Mouse (Mus musculus) midbrain, postnatal 0 days (tissue): ENCODE data around the gene Uhrf2. TPM values are rescaled to one million over a fixed set of nuclear protein-coding genes. Genes with fewer than 3 reads are reported as not detected.

Source experiments
- ATAC-seq: fragments of 200-750 bp; cut with Nextera tagmentation; 2 replicates; pipeline ENCODE4 v1.8.0; 2017; ENCODE audit warnings: moderate number of reproducible peaks, mild to moderate bottlenecking, moderate TSS enrichment, moderate library complexity; ENCODE audit not compliant: low FRiP score
- DNase-seq: peaks from one replicate; pipeline ENCODE4 v3.0.0-alpha.2; 2015; ENCODE audit warnings: low spot score
- H3K27ac ChIP-seq: fragments of 300-500 bp; sonication (generic); 2 replicates; pipeline ENCODE4 v1.5.1; 2014; ENCODE audit warnings: low read depth, mild to moderate bottlenecking, low read length, mixed read lengths
- H3K27me3 ChIP-seq: fragments of 300-500 bp; sonication (generic); 2 replicates; pipeline ENCODE4 v1.6.1; 2014; ENCODE audit warnings: low read length, control low read depth, mixed read lengths; ENCODE audit not compliant: insufficient read depth
- H3K36me3 ChIP-seq: fragments of 300-500 bp; sonication (generic); 2 replicates; pipeline ENCODE4 v1.6.1; 2014; ENCODE audit warnings: low read length, control low read depth, mixed read lengths; ENCODE audit not compliant: insufficient read depth
- H3K4me1 ChIP-seq: fragments of 300-500 bp; sonication (generic); 2 replicates; pipeline ENCODE4 v1.6.1; 2014; ENCODE audit warnings: mild to moderate bottlenecking, control low read depth, antibody characterized with exemption, low read length, mixed read lengths; ENCODE audit not compliant: insufficient read depth
- H3K4me2 ChIP-seq: fragments of 300-500 bp; sonication (generic); 2 replicates; pipeline ENCODE4 v1.6.1; 2014; ENCODE audit warnings: low read depth, mild to moderate bottlenecking, low read length, mixed read lengths; ENCODE audit not compliant: poor library complexity, severe bottlenecking
- H3K4me3 ChIP-seq: fragments of 300-500 bp; sonication (generic); 2 replicates; pipeline ENCODE4 v1.5.1; 2014; ENCODE audit warnings: low read depth, mild to moderate bottlenecking, low read length, moderate library complexity
- H3K9ac ChIP-seq: fragments of 300-500 bp; sonication (generic); replicated peaks from 2 replicates; pipeline ENCODE4 v1.6.1; 2014; ENCODE audit warnings: mild to moderate bottlenecking, low read length, moderate library complexity, mixed read lengths; ENCODE audit not compliant: poor library complexity, severe bottlenecking
- H3K9me3 ChIP-seq: fragments of 300-500 bp; sonication (generic); 2 replicates; pipeline ENCODE4 v1.6.1; 2016; ENCODE audit warnings: low read length, control low read depth
- CTCF ChIP-seq: IDR thresholded peaks from 2 replicates; pipeline ENCODE4 v1.5.1; 2016; ENCODE audit warnings: antibody characterized with exemption, mild to moderate bottlenecking
- WGBS: fragments of 180-500 bp; shearing (Covaris S2); extraction: QIAGEN DNeasy Blood & Tissue Kit; methylation state at CpG from one replicate; pipeline ENCODE4 v1.1.7; 2014; 5-methylcytosine and 5-hydroxymethylcytosine counted together
- polyA plus RNA-seq: library from polyadenylated mRNA; unstranded; fragments of >200 nt; fragmentation: Nextera tagmentation; extraction: Ambion mirVana; gene quantifications from 2 replicates; pipeline ENCODE4 v1.2.1, GENCODE M21; 2015
- total RNA-seq: library from RNA; depleted of rRNA; stranded (reverse); fragments of >200 nt; gene quantifications from 2 replicates; pipeline ENCODE4 v1.2.3, GENCODE M21; 2014; rRNA removed

Gene Uhrf2
- total RNA-seq (74.4 and 77.7 TPM in 2 replicates), polyA plus RNA-seq (24.0 and 29.7 TPM in 2 replicates)

DNA sequence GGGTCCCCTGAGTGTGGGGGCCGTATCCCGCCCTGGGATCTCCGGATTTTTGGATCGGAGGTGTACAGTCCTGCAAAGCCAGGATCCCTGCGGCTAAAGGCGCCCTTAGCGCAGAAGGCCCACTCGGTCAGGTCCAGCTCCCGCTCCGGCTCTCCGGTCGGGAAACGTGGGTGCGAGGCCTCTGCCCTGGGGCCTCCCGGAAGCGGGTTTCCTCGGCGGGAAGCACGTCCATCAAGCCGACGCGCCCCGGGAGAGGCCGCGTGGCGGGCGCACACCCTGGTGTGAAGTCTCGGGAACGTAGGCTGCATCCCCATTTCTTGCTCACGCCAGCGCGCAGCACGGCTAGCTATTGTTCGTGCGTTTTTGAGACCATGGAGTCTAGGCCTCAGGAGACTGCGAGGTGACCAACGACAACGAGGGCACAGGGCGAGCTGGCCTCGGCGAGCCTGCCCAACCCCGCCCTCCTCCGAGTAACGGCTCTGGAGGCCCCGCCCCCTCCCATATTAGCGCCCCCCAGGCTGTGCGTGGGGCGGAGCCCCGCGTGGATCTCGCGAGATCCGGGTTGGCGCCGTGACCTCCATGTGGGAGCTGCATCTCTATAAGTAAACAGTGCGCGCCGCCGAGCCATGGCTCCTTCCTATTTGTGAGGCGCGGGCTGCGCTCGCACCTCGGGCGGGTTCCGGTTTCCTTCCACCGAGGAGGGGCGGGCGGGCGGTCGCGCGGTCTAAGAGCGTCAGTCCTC lies at the start of gene Uhrf2:
Gene Uhrf2, plus strand, starts transcription at position 620 of the 742 bp plus-strand sequence.
- Histone ChIP-seq H3K9ac (peak within 1 kb of the TSS; percentile 99), H3K4me1 (peaks cover 12% of the 10 kb centered on the region; the same call in 1 of the 2 replicates)
- ATAC-seq = peak; percentile 98

DNA sequence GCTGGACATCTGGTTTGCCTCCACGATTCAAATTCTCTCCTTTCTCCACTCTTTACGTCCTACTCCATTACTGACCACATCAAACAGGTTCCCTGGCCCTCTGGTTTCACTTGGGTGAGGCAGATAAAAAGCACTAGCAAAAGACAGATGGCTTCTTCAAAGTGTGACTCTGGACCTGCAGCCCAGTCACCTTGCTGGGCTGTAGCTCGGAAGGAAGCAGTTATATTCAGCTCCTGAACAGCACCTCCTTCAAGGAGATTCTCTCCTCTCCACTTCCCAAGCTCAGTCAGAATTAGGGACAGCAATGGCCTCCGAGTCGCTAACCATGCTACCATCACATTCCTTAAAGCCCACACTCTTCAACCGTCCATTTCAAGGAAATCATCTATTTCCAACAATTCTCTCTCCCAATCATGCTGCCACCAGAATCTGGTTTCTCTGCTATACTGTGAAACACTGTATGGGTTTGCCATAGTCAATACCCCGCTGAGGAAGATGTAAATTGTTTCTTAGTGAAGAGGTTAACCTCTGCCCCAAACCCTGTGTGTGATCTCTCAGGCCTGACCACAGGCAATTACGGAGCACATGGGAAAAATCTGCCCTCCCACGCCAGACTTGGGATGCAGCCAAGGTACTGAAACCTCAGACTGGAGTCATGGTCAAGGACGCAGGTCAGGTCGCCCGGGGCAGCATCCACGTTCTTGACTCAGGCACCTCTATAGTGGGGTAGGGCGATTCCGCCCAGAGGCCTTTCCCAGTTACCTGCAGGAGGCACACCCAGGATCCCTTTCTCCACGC lies 45.9 kb upstream of the Uhrf2 start:
- DNase-seq (no peak), ATAC-seq (no peak)
- no peaks in the 10 kb centered on the region for H3K9me3 ChIP-seq

More for the DNA sequence above, at the start of gene Uhrf2:
- H3K27me3 ChIP-seq = no peaks in the 10 kb centered on the region
- peak within 1 kb of the TSS; percentile 100 for H3K4me3 ChIP-seq
- H3K36me3 ChIP-seq = no peaks in the 10 kb centered on the region
- 1% methylated on average over 71 of the region's 74 CpGs for WGBS
- DNase-seq = peak; percentile 98
- peak within 1 kb of the TSS; percentile 96 for H3K27ac ChIP-seq
- H3K9me3 ChIP-seq = no peaks in the 10 kb centered on the region
- TF ChIP-seq CTCF = no peak
- peak within 1 kb of the TSS; percentile 83 for H3K4me2 ChIP-seq

DNA sequence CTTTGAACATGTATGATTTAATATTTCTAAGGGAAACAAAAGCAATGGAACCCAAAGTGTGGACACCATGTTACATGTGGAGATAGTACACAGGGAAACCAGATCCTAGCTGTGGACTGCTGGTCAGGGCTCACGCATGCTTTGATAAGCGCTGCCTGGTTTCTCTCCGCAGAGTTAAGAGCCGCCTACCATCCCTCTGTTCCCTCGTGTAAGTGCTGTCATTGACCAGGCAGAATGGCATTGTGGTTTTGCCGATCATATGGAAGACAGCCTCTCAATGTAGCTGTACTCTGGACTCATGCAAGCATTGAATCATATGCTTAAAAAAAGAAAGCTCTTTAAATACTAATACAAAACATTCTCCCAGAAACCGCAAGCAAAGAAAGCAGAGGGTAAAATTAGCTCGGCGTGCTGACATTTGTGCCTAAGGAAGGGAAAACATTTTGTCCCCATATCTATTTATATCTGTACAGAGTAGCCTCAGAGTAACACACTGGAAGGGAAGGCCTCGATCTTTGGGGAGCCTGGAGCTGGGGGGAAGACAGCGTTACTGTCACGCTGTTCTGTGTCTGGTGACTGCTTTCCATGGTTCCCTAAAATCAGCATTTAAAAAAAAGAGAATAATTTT lies 43.7 kb upstream of the Uhrf2 start:
- no peak for TF ChIP-seq CTCF
- H3K27me3 ChIP-seq = no peaks in the 10 kb centered on the region
- 80% methylated on average over 12 of the region's 12 CpGs for WGBS
- no peak for ATAC-seq
- no peak overlapping the region for H3K27ac ChIP-seq
- no peak overlapping the region for H3K9ac ChIP-seq
- H3K4me3 ChIP-seq = no peak overlapping the region
- no peak overlapping the region for H3K4me2 ChIP-seq
- no peaks in the 10 kb centered on the region for H3K36me3 ChIP-seq
- DNase-seq = no peak
- no peaks in the 10 kb centered on the region for H3K4me1 ChIP-seq
- H3K9me3 ChIP-seq = no peaks in the 10 kb centered on the region

More for the DNA sequence above, 45.9 kb upstream of the Uhrf2 start:
- WGBS = 66% methylated on average over 16 of the region's 16 CpGs
- no peak for TF ChIP-seq CTCF
- no peak overlapping the region for H3K4me2 ChIP-seq
- no peak overlapping the region for H3K27ac ChIP-seq
- no peaks in the 10 kb centered on the region for H3K36me3 ChIP-seq
- H3K4me3 ChIP-seq = no peak overlapping the region
- no peak overlapping the region for H3K9ac ChIP-seq
- H3K4me1 ChIP-seq = no peaks in the 10 kb centered on the region
- H3K27me3 ChIP-seq = no peaks in the 10 kb centered on the region

DNA sequence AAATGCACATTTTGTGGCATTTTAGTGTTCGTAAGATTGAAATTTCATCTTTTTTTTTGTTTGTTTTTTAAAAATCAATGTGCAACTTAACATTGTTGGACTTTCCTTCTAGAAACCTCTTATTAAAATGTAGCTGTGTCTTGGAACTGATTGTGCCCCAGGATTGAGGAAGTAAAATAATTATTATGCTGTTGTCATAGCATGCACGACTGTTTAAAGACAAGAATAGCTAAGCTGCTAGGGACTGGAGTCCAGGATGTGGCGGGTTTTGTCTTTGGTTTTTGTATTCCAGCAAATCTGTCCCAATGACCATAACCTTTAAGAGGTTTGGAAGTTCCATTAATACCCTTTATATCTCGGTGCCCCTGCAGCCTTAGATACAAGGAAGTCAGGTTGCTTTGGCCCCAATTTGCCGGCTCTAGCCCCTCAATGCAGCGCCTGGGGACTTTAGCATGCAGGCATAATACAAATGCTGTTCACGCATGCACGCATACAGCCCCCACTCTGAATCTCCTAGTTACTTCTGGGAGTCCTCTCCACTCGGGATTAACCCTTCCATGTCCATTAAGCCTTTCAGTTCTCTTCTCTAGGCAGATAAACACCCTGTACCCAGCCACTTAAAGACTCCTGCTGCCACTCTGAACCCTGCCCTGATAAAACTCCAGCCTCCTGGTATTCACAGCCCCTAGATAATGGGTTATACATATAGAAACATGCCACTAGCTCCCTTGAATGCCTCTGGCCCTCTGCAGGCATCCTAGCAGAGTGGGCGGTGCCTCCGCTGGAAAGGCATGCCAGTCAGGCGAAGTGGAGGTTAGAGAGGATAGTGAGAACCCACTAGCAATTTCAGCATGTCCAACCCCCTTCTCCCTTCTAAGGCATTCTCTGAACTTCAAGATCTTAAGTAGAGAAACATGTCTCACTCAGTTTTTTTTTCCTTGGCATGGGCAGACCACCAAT lies 29.6 kb upstream of the Uhrf2 start:
- Histone ChIP-seq H3K27ac (0 out of 2 replicates have a peak overlapping the region, but pooled peaks have one; percentile 26), H3K9ac (0 out of 2 replicates have a peak overlapping the region, but pooled peaks have one; percentile 14), H3K4me1 (no peaks in the 10 kb centered on the region), H3K36me3 (no peaks in the 10 kb centered on the region), H3K4me2 (peak overlapping the region; percentile 28; the same call in 1 of the 2 replicates), H3K4me3 (no peak overlapping the region), H3K9me3 (no peaks in the 10 kb centered on the region), H3K27me3 (no peaks in the 10 kb centered on the region)
- DNase-seq (peak; percentile 56), ATAC-seq (peak; percentile 58; the same call in 1 of the 2 replicates)
- 25% methylated on average over 12 of the region's 12 CpGs for WGBS
- no peak for TF ChIP-seq CTCF

DNA sequence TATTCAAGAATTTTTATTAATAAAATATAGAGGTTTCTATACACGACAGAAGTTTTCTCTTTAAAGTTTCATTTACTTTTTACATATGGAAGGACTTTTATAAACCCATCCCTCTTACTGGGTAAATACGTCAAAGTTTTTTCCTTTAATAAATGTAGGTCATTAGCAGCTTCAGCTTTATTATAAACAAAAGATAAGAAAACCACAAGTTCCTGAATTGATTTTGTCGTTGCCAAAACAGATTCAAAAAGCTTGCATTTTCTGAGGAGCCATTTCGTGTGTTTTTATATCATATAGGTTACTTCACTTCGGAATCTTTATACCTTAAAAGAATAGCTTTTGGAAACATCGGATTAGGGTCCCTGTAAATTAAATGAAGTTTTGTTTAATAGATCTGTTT lies 28.8 kb upstream of the Uhrf2 start:
- no peak for TF ChIP-seq CTCF
- no peak overlapping the region for H3K4me3 ChIP-seq
- WGBS = 90% methylated on average over 6 of the region's 6 CpGs
- H3K9ac ChIP-seq = no peak overlapping the region
- DNase-seq (no peak), ATAC-seq (no peak)
- no peak overlapping the region for H3K4me2 ChIP-seq
- no peaks in the 10 kb centered on the region for H3K36me3 ChIP-seq
- no peaks in the 10 kb centered on the region for H3K9me3 ChIP-seq
- no peaks in the 10 kb centered on the region for H3K27me3 ChIP-seq
- H3K4me1 ChIP-seq = no peaks in the 10 kb centered on the region
- no peak overlapping the region for H3K27ac ChIP-seq
